Mouse (Mus musculus): ENCODE measurements around the gene Tcirg1.

Gene Tcirg1

DNA sequence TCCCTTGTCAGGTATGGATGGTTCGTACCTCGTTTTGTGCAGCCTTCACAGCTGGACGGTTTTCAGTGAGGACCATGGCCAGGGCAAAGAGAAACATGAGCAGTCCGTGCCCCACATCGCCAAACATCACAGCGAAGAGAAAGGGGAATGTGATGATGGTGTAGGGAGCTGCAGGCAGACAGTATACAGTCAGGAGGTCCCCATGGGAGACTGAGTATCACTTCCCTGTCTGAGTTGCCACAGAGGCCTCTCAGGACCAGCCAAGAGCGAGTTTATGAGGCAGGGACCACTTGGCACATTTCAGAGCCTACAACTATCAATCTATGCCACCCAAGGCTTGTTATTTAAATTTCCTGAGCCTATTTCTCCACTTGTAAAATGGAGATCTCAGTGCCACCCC lies 8.0 kb downstream of the Tcirg1 start:
- no peak for DNase-seq (ENCODE audit: low read depth)

DNA sequence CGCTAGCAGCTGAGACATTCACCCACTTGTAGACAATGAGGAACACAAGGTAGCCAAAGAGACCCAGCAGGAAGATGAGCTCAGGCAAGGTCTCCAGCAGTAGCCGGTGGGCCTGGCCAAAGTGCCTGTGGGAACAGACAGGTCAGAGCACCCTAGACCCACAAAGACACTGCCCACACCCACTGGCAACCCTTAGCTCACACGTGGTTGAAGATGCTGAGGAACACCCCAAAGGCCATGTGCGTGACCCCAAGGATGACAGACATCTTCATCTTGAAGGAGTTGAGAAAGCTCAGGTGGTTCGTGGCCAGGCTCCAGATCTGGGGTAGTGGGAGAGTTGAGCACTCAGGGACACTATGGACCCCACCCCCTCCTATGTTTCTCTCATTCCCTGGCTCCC lies 9.4 kb downstream of the Tcirg1 start:
- no peak for DNase-seq (ENCODE audit: low read depth)

DNA sequence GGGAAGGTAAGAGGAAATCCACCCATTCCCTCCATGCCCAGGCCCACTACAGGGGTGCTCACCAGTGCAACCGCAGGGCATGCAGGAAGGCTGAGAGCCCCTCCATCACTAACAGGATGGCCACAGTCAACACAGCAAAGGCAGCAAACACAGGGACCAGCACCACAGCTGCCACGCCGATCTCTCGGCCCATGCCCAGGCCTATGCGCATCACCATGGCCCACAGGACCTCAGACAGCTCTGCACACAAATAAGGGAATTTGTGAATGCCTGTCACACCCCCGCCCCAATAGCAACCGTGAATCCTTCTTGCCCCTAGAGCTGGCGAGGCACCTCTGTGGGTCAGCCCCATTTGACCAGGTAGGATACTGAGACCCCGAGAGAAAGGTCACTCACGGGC lies 10.7 kb downstream of the Tcirg1 start:
- DNase-seq (ENCODE audit: low read depth) = no peak

DNA sequence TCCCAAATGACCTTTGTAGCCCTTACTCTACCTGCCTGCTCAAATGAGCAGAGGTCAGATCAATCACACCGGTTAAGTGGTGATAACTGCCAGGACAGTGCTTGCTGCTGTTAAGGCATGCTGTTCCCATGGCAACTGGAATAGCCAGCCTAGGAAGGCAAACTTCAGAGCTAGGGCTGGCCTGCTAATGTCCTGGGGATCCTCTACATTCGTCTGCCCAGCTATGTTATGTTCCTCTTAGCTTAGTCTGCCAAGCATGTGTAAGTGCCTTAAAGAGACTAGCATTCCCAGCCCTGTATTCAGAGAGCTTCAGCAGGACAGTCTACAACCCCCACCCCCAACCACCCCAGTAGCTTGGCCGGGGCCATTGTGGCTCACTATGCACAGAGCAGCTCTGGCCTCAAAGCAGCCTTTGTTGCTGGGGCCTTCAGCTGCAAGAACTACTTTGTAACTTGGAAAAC lies 11.7 kb downstream of the Tcirg1 start:
- no peak for DNase-seq (ENCODE audit: low read depth)

DNA sequence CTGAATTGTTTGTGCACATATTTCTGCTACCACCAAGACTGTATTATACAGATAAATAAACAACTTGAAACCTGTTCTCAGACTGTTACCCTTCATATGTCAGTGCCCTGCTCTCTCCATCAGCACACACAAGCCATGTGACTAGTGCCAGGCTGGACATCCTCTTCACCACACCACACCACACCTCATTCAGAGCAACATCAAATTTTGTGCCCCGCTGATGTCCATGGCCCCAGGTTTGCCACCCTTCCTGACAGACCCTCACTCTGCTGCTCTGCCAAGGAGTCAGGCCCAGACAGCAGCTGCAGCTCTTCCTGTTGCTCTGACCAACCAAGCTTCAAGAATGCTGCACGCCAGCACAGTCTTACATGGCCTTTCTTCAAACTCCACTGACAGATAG lies 12.6 kb downstream of the Tcirg1 start:
- DNase-seq (ENCODE audit: low read depth) = no peak

DNA sequence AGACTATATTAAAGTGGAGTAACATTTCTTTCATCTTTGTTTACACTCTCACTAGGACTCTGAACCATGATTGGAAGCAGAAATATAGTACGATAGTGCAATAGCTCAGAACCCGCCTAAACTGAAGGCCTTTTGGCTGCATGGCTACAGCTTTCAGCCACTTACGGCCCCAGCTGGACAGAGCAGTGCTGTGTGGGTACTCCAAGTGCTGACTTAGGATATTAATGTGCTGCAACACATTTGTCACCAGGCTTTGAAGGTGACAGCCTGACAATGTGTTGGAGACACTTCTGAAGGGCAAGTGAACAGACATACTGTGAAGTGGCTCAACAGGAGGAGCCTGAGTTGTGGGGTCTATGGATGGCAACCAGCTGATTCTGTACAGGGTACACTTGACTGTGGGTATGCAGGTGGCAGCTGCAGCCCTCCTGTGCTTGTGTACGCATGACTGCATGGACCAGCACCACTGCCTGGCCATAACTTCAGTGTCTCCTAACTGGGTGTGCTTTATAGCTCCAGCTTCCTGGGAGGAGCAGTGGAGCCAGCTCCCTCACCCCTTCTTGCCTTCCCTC lies 13.3 kb downstream of the Tcirg1 start:
- no peak for DNase-seq (ENCODE audit: low read depth)

DNA sequence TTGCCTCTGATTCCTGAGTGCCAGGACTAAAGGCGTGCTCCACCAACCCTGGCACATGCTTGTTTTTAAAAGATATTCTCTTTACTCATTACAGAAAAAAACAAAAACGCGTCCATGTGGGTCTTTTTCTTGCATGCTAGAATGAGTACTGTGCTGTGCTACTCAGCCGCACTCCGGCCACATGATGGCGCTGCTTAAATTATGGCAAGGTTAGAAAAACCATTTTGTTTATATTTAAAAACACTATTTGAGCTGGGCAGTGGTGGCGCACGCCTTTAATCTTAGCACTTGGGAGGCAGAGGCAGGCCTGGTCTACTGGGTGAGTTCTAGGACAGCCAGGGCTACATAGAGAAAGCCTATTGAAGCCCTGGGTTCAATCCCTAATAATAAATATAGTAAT lies 16.8 kb downstream of the Tcirg1 start:
- DNase-seq (ENCODE audit: low read depth) = no peak

DNA sequence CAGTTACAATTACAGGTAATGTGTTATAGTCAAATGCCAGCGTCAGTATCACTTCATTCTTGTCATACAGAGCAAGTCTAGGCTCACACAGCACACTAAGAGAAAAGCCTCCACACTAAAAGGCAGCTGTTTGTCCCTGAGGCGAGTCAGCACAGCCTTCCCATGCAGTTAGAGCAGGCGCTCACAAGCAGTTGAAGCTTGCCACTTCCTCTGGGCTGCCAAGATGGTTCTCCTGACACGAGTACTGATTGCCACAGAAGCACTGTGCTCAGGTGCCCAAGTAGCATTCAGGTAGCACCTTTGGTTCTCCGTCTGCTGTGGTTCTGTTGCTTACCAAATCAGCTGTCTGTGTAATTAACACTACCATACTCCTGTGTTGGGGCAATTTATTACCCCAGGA lies 17.8 kb downstream of the Tcirg1 start:
- DNase-seq (ENCODE audit: low read depth) = no peak

DNA sequence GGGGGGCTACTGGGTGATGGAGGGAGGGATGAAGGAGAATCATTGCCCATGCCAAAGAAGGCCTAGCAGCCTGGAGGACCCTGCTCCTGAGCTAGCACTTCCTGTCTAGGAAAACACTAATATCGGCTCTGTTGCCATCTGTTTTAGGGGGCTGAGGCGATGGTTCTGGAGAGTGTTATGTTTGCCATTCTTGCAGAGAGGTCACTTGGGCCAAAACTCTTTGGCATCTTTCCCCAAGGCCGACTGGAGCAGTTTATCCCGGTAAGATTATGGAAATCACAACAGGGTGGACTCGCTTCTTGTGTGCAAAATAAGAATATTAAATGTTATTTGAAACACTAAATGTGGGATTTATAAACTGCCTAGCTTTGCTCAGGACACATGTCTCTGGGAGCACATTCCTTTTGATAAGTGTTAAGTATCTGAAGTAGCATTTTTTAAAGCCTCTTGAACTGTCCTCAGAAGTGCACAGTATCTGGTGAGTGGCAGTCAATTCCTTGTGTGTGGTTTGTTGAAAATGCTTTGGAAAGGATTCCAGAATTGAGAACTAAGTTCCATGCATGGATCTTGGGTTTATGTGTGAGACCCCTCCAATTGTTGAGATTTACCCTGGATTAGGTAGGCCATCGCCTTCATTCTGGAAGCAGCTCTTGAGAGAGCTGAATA lies 22.5 kb downstream of the Tcirg1 start:
- DNase-seq (ENCODE audit: low read depth) = no peak

DNA sequence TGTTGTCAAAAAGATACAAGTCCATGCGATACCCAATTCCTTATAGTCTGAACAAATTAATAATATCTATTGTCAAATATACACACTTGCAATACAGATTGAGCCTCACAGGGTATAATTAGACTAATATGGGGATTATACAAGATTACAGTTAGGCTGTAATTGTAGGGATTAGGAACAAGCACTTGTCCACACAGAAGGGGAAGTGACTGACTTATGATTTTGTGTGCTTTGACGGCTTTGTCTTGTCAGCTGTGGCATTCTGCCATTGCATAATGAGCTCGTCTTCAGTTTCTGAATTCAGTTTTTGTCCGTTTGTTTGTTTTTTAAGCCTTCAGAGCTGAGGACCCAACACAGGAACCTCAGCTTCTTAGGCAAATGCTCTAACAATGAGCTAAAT lies 24.7 kb downstream of the Tcirg1 start:
- no peak for DNase-seq (ENCODE audit: low read depth)

DNA sequence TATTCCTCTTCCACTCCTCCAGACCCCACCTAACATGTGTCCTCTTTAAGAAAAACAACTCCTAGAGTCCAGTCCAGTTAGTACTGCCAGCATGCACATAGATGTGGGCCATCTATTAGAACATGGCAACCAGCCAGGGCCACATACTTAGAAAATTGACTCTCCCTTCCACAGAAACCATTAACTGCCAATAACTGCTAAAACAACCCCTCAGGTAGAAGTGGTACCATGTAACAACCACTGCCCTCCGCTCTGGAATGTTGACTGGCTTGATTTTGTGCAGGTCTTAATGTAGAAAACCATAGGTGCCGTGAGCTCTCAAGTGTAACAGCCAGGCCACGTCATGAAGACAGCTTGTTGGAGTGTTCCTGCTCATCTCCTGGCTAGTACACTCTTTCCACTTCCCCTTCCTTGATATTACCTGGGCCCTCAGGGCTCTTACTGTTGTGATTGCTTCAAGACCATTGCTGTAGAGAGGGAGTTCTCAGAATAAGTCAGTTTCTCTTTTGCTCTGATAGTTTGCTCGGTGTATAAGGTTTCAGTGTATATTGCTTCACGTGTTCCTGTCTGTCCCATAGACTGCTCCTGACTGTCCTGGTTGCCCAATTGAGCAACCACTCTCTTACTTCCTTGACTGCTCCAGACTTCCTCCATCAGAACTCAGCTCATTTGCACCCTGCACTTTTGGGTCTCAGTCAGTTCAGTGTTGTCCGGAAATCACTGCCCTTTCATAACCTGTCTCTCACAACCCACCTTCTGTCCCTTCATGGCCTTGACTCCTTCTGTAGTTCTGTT lies 26.7 kb downstream of the Tcirg1 start:
- DNase-seq (ENCODE audit: low read depth) = no peak

DNA sequence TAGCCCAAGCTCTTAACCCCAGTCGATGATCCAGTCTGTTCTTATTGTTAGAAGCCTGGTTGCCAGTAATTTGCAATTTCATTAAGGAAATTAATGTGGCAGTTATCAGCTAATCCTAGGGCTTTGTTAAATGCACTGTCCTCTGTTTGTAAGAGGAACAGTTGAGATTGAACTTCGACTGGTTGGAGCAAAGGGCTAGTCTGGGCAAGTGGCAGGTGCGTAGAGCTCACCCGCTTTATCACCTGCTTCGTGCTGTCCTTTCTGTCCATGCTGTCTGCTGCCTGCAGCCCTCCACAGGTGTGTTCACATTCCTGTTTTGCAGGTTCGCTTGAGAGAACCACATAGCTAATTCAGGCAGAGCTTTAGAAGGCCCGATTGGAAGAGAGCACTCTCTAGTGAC lies 31.9 kb downstream of the Tcirg1 start:
- DNase-seq (ENCODE audit: low read depth) = no peak

DNA sequence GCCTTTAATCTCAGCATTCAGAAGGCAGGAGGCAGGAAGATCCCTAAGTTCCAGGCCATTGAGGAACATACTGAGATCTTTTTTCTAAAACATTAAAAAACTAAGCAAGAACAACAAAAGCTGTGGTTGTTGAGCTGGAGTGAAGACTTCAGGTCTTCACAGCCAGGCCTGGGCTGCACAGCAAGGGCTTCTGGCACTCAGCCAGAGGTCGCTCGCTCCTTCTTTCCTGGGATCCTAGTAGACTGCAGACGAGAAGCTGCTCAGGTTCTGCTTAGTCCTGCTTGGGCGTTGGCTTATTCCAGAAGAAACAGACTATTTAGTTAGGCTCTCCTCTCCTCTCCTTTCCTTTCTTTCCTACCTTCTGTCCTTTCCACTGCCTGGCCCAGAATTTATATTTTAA lies 34.6 kb downstream of the Tcirg1 start:
- DNase-seq (ENCODE audit: low read depth) = no peak

DNA sequence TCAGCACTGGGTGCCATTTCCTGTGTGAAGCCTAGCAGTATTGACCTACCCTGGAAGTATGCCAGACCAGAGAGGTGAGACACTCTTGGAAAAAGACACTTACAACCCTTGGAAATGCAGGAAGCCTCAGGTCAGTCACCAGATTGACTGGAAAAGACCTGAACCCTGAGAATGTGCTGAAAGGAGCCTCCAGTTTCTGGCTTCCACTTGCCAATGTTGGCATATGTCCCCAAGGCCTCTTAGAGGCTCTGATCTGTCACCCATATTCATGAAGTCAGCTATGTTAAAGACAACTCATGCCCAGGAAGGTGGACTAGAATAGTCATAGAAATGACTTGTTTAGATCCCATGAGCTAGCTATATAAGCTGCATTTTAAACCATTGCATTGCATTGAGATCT lies 35.5 kb downstream of the Tcirg1 start:
- no peak for DNase-seq (ENCODE audit: low read depth)

DNA sequence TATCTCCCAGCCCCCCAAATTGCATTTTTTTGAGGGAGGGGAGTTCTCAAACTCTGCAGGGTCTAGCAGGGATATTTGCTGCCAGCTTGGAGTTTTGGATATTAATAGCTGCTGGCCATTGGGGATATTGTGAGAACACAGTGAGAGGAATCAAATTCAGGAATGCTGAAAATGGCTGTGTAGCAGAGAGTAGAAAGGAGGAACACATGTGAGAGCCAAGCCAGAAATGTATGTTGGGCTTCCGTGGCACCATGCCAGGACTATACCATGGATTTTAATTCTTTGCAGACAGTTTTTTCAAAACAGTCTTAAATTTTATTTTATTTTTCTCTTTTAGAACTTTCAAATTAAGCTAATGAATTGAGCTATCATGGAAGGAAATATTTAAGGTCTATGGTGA lies 38.6 kb downstream of the Tcirg1 start:
- DNase-seq (ENCODE audit: low read depth) = no peak

DNA sequence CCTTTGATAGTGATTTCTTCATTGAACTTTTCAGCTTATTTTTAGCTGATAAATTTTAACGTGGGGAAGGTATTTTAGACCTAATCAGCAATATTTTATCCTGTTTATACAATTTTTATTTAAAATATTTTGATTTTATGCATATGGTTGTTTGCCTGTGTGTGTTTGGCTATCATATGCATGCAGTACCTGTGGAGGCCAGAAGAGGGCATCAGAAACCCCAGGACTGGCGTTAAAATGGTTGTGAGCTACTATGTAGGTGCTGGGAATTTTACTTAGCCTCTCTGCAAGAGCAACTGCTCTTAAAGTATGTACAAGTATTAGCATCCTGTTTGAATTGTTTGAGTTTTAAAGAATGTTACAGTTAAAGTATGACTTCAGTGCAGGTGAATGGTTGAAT lies 42.0 kb downstream of the Tcirg1 start:
- DNase-seq (ENCODE audit: low read depth) = no peak

DNA sequence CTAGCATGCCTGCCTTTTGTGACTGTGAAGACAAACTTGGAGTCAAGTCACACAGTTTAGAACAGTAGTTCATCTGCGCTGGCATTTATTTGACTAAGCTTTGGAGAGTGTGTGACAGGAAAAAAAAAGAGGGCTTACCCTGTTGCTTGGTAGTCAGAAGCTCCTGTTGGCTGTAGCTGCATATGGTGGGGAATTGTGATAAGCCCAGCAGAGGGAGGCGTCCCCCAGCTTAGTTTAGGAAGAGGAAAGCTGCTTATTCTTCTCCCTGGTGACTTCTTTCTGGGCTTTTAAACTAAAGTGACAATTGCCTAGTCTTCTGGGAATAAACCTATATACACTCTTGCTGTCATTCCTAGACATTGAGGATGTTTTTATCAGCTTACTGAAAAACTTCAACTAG lies 44.2 kb downstream of the Tcirg1 start:
- no peak for DNase-seq (ENCODE audit: low read depth)

DNA sequence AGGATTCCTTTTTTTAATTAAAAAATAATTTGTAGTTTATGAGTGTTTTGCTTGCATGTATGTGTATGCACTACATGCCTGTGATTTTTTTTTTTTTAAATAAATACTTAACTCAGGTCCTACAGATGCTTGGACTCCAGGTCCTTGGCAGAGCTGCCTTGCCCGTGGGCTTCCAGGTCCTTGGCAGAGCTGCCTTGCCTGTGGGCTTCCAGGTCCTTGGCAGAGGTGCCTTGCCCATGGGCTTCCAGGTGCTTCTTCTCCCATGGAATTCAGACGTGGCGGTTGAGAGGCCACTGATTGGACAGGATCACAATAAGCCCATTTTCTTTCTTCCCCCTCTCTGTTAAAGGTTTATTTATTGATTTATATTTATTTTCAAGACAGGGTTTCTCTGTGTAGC lies 49.7 kb downstream of the Tcirg1 start:
- no peak for DNase-seq (ENCODE audit: low read depth)

DNA sequence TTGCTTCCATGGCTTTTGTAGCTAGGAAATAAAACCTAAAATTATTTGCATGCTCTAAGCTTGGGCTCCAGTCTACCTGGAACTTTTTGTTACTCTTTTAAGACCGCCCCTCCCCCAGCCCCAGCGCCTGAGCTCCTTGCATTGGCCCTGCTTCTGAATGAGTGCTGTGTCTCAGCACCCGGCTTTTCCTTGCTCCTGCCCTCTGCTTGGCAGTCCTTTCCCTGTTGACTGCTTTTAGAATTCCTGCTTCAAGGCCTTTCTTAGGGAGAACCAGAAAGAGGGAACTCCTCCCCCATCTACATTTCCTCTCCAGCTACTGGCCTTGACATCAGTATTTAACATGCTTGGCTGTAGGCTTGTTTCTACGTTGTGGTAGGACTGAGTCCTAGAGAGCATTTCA lies 51.3 kb downstream of the Tcirg1 start:
- DNase-seq (ENCODE audit: low read depth) = no peak

DNA sequence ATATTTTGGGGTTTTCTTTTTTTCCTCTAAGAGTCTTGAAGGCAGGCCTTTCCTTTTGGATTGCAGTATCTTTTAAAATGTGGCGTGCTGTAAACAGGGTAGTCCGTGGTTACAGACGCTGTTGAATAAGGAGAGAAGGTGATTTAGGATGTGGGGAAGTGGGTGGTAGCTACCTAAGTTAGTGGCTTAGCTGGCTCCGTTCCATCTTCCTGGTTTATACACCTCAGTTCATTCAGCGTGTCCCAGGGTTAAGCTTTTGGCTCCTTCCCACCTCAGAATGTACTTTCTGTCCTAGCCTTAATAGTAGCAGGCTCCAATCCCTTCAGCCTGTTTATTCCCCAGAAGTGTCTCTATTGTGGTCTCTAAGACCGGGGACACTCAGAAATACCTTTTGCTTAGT lies 51.8 kb downstream of the Tcirg1 start:
- no peak for DNase-seq (ENCODE audit: low read depth)

DNA sequence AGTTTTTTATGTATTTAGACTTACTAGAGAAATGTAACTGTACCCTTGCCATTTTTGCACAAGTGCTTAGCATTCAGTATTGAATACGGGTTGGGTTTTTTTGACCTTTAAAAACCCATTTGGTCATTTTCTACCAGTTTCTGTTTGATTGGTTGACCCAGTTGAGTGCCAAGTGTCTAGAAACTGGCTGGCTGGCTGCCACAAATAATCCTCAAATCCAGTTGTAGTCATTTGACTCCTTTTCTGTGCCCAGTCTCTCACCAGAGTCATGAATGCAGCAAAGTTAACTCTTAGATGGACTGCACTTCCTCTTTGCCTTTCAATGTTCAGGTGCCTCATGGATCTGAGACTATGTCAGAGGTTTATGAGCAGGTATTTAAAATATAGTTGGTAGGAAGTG lies 53.0 kb downstream of the Tcirg1 start:
- DNase-seq (ENCODE audit: low read depth) = no peak

DNA sequence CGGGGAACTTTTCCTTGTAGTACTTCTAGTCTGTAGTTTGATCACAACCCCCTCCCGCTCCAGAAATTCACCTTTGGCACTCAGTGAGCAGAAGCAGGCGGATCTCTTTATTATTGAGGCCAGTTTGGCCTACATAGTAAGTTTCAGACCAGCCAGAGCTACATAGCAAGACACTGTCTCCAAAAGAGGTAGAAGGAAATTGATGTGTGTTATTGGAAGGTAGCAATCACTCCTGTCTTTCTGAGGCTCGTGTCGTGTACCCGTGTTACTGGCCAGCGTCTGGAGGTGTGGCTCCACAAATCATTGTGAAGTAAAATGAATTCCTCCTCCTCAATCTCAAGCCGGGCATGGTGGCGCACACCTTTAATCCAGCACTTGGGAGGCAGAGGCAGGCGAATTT lies 53.8 kb downstream of the Tcirg1 start:
- no peak for DNase-seq (ENCODE audit: low read depth)

DNA sequence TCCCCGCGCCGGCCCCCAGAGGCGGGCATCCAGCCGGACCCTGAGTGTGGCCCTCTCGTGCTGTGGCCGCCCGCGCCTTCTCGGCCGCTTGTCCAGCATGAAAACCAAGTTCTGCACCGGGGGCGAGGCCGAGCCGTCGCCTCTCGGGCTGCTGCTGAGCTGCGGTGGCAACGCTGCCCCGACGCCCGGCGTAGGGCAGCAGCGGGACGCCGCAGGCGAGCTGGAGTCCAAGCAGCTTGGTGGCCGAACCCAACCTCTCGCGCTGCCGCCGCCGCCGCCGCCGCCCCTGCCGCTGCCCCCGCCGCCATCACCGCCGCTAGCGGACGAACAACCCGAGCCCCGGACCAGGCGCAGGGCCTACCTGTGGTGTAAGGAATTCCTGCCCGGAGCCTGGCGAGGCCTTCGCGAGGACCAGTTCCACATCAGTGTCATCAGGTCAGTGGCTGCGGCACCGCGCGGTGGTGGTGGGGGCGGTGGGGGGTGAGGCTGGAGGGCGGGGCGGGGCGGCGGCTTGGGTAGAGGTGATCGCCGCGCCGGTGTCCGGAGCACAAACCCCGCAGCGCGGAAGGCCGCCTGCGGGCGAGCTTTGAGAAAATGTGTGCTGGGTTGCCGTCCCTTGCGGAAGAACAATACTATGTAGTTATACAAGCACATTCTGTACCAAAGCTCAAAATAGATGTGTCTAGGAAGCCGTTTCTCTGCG lies 54.8 kb downstream of the Tcirg1 start:
- peak; percentile 13 for DNase-seq (ENCODE audit: low read depth)
